Mouse (Mus musculus) spleen, adult 2 months (tissue): Measurements from ENCODE around the gene Stx8. TPM values are rescaled to one million over a fixed set of nuclear protein-coding genes. Genes with fewer than 3 reads are reported as not detected.

ENCODE experiments used
- DNase-seq, 2 experiments: peaks; one replicate each; pipeline versions ENCODE4 v3.0.0 to v3.0.0-alpha.2; 2012 to 2021; ENCODE audit warnings: low spot score in 2 of 2, low read depth in 1 of 2
- H3K27ac ChIP-seq: fragments of 200-500 bp; 2 replicates; pipeline ENCODE4 v1.5.1; 2012; ENCODE audit warnings: low read length, inconsistent platforms; ENCODE audit not compliant: insufficient read depth
- H3K27me3 ChIP-seq: fragments of 200-500 bp; 2 replicates; pipeline ENCODE4 v1.6.1; 2012; ENCODE audit warnings: mild to moderate bottlenecking, moderate library complexity, low read length, inconsistent platforms; ENCODE audit not compliant: control insufficient read depth, insufficient read depth
- H3K36me3 ChIP-seq: fragments of 200-500 bp; 2 replicates; pipeline ENCODE4 v1.6.1; 2012; ENCODE audit warnings: mild to moderate bottlenecking, low read length, inconsistent platforms; ENCODE audit not compliant: control insufficient read depth, insufficient read depth
- H3K4me1 ChIP-seq: fragments of 200-500 bp; 2 replicates; pipeline ENCODE4 v1.6.1; 2011; ENCODE audit warnings: inconsistent platforms; ENCODE audit not compliant: control insufficient read depth, insufficient read depth, insufficient read length
- H3K4me3 ChIP-seq: fragments of 200-500 bp; 2 replicates; pipeline ENCODE4 v1.5.1; 2011; ENCODE audit warnings: mild to moderate bottlenecking, inconsistent platforms; ENCODE audit not compliant: insufficient read depth, insufficient read length; ENCODE audit errors: extremely low read depth
- CTCF ChIP-seq: fragments of 200-500 bp; IDR thresholded peaks from 2 replicates; pipeline ENCODE4 v1.5.1; 2011; ENCODE audit warnings: mild to moderate bottlenecking, inconsistent platforms; ENCODE audit not compliant: insufficient read depth, insufficient read length, insufficient replicate concordance; ENCODE audit errors: extremely low read depth
- POLR2A ChIP-seq: fragments of 200-500 bp; IDR thresholded peaks from 2 replicates; pipeline ENCODE4 v1.6.1; 2011; ENCODE audit warnings: low read depth, low read length, inconsistent platforms
- WGBS: fragments of 180-500 bp; shearing (Covaris S2); methylation state at CpG from one replicate; pipeline ENCODE4 v1.1.7; 2018; 5-methylcytosine and 5-hydroxymethylcytosine counted together
- polyA plus RNA-seq: library from polyadenylated mRNA; depleted of rRNA; stranded (reverse); fragments of >200 nt; gene quantifications from 2 replicates; pipeline ENCODE4 v1.2.3, GENCODE M21; 2012

Gene Stx8
- polyA plus RNA-seq, 1 experiment: 3.2 TPM

DNA sequence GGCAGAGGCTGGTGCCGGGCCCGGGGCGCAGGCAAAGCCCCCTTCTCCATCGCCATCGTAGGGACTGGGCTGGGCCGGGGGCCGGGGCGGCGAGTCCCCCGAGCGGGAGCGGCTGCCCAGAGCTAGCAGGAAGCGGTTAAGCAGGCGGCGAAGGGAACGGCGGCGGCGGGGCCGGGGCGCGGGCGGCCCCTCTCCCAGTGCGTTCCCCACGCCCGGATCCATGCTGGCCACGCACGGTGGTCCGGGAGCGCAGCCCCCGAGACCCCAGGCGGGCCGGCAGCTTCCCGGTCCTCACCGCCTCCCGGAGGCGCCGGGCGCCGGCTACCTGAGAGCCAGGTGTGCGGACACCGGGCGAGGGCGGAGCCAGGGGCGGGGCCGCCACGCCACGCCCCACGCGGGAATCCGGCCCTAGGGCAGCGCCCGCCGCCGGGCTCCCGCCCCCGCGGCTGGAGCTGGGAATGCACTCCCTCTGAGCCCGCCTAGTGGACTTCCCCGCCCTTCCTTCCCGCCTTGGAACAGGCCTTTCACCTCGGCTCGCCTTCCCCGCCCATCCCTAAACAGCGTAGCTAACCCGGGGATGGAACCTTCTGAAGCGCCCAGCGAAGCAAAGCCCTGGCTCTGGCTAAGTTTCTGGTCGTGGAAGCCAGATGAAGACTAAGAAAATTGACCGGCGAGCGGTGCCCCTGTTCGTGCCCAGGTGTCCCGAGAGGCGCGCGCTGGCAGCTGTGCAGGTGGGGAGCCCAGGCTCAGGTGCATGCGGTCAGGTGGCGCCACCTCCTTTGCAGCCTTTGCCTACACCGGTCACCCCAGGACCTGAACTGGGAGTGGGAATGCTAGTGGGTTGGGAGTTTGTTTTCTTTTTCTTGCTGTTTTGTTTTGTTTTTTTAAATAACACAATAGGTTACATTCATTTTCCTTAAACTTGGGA lies 43.9 kb upstream of the Stx8 start, which contains the start of gene Usp43:
TSS of gene Usp43 (minus strand) at position 327 of the 928 bp plus-strand sequence.
- Histone ChIP-seq H3K4me1 (peaks cover 11% of the 10 kb centered on the region; the same call in 1 of the 2 replicates), H3K36me3 (no peaks in the 10 kb centered on the region), H3K4me3 (peak within 1 kb of the TSS; percentile 38), H3K27me3 (peaks cover 15% of the 10 kb centered on the region), H3K27ac (no peak within 1 kb of the TSS)
- 1% methylated on average over 68 of the region's 80 CpGs for WGBS
- TF ChIP-seq CTCF (no peak), POLR2A (no peak)
- peak in 1 of 2 experiments; percentile 3 for DNase-seq

DNA sequence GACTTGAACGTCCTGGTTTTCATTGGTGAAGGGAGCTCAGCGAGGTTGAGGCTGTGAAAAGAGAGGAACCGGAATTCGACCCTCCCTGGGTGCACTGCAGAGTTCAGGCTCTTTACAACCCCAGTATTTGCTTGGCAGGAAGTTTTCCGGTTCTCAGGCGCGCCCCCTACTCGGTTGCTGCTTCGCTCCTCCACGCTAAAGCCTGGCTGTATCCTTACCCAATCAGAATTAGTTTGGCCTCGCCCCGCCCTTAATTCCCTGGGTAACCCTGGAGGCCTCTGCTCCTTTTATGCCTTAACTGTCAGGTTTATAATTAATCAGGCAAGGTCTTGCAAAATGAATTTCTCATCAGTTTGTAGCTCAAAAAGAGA lies 43.3 kb upstream of the Stx8 start:
- WGBS: 1% methylated on average over 12 of the region's 12 CpGs
- Histone ChIP-seq H3K27me3 (peaks cover 15% of the 10 kb centered on the region), H3K4me3 (peak overlapping the region; percentile 34), H3K27ac (no peak overlapping the region), H3K4me1 (peaks cover 11% of the 10 kb centered on the region; the same call in 1 of the 2 replicates), H3K36me3 (no peaks in the 10 kb centered on the region)
- DNase-seq: peak in 1 of 2 experiments; percentile 23
- TF ChIP-seq CTCF: no peak
- no peak for TF ChIP-seq POLR2A

- peaks cover 15% of the 10 kb centered on the region for H3K27me3 ChIP-seq
- DNase-seq: no peak
- H3K4me1 ChIP-seq: peaks cover 11% of the 10 kb centered on the region; the same call in 1 of the 2 replicates
- TF ChIP-seq CTCF (no peak), POLR2A (no peak)
- H3K4me3 ChIP-seq: no peak overlapping the region
- no peak overlapping the region for H3K27ac ChIP-seq
- H3K36me3 ChIP-seq: no peaks in the 10 kb centered on the region
- WGBS: 89% methylated on average over 5 of the region's 5 CpGs
Measured at GRCm38 (mm10) chr11:67923720-67924119, 42.3 kb upstream of the Stx8 start.

DNA sequence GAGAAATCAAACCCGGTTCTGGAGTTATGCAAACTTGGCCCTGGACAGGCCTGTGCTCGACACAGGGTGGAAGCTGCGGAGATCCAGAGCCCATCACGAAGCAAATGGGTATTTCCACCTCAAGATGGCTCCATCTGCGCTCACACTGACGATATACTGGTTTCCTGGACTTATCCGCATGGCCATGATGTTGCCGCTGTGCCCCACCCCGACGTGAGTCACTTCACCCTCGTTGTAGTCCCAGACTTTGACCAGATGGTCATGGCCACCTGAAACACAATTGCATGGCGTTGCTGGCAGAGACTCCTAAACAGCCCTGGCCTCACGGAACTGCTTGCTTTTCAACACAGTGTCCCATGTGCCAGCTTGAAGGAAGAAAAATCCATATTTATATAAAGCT lies 41.0 kb upstream of the Stx8 start:
- no peak overlapping the region for H3K27ac ChIP-seq
- TF ChIP-seq POLR2A: no peak
- TF ChIP-seq CTCF: no peak
- peaks cover 11% of the 10 kb centered on the region; the same call in 1 of the 2 replicates for H3K4me1 ChIP-seq
- H3K36me3 ChIP-seq: no peaks in the 10 kb centered on the region
- H3K4me3 ChIP-seq: no peak overlapping the region
- no peak for DNase-seq
- WGBS: 91% methylated on average over 13 of the region's 13 CpGs
- H3K27me3 ChIP-seq: peaks cover 15% of the 10 kb centered on the region

DNA sequence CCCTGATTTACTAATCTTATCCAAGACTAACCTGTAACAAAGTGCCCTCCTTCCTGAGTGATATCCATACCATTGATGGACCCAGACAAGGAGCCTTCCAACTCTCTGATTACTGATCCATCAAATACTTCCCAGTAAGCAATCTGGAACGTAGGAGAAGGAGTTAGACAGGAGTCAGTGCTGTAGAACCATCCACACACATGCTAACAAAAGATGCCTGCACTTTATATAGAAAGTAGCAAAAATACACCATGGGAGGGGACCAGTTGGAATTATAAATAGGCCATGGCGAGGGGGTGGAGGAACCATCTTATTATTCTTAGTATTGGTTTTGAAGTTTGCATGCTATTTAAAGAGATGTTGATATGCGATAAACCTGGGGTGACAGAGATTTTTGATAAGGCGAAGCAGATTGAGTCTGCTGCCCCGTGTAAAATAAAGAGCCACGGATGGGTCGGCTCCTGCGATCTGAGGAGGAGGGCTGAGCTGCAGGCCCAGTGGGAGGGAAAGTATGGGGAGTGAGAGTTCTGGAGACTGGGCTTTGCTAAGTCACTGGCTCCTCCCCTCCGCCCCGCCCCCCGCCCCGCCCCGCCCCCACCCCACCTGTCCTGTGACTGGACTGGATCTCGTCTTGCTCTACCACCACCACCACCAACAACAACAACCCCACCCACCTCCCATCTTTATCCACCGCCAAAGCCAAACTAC lies 39.5 kb upstream of the Stx8 start:
- Histone ChIP-seq H3K36me3 (no peaks in the 10 kb centered on the region), H3K27me3 (peaks cover 12% of the 10 kb centered on the region), H3K4me1 (peaks cover 8% of the 10 kb centered on the region; the same call in 1 of the 2 replicates), H3K4me3 (no peak overlapping the region), H3K27ac (no peak overlapping the region)
- TF ChIP-seq POLR2A: no peak
- no peak for TF ChIP-seq CTCF
- DNase-seq: no peak
- WGBS: 31% methylated on average over 14 of the region's 15 CpGs

- Histone ChIP-seq H3K4me1 (no peaks in the 10 kb centered on the region), H3K27ac (no peak overlapping the region), H3K36me3 (no peaks in the 10 kb centered on the region), H3K4me3 (no peak overlapping the region), H3K27me3 (no peaks in the 10 kb centered on the region)
- DNase-seq: no peak
- TF ChIP-seq CTCF (no peak), POLR2A (no peak)
- 89% methylated on average over 3 of the region's 3 CpGs for WGBS
Measured at GRCm38 (mm10) chr11:67932156-67932555, 33.8 kb upstream of the Stx8 start.

DNA sequence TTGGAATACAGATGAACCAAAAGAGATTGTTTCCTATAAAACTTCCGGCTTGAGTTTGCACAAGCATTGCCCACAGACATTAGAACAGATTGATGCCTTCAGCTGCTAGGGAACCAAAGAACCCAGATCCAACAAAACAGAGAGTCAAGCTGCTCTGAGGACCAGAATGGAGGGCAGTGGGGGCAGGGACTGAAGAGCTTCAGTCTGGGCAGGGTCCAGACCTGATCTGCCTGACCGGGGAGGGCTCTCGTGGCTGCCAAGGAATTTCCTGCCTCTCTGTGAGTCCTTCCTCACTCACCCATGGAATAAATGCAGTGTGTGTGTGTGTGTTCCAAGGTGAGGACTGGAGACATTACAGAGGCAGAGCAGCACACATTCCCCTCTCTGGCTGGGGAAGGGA lies 17.8 kb upstream of the Stx8 start:
- Histone ChIP-seq H3K27me3 (peaks cover 1% of the 10 kb centered on the region; the same call in 1 of the 2 replicates), H3K27ac (no peak overlapping the region), H3K4me3 (no peak overlapping the region), H3K36me3 (no peaks in the 10 kb centered on the region), H3K4me1 (no peaks in the 10 kb centered on the region)
- TF ChIP-seq CTCF (no peak), POLR2A (no peak)
- no peak for DNase-seq
- WGBS: 55% methylated on average over 3 of the region's 3 CpGs
